Mouse (Mus musculus): ENCODE measurements around the gene Traf2. TPM values are rescaled to one million over a fixed set of nuclear protein-coding genes. Genes with fewer than 3 reads are reported as not detected.
A peak's percentile ranks its signal among the peaks of the same experiment; 100 is the strongest.

The Traf2 gene
- polyA plus RNA-seq, 1 experiment from 2014 or later = 34.1 TPM

- 24% methylated on average over 92 of the region's 92 CpGs for WGBS
- no peak overlapping the region for H3K27ac ChIP-seq (ENCODE audit: low read length)
- H3K4me1 ChIP-seq (ENCODE audit: control insufficient read depth, insufficient read depth, low read length) = peaks cover 79% of the 10 kb centered on the region
- H3K9ac ChIP-seq (ENCODE audit: low read depth, low read length) = peak overlapping the region; percentile 50
- H3K36me3 ChIP-seq (ENCODE audit: control insufficient read depth, insufficient read depth, low read length) = no peaks in the 10 kb centered on the region
- peaks cover 49% of the 10 kb centered on the region for H3K27me3 ChIP-seq (replicated peaks; ENCODE audit: control insufficient read depth, insufficient read depth, low read length)
- ATAC-seq = no peak
- H3K4me2 ChIP-seq (ENCODE audit: low read depth, low read length) = peak overlapping the region; percentile 23
- H3K4me3 ChIP-seq (ENCODE audit: low read length) = peak overlapping the region; percentile 36
- H3K9me3 ChIP-seq (ENCODE audit: control insufficient read depth, low read length) = 0 out of 2 replicates have a peak, but pooled peaks cover 4% of the 10 kb centered on the region
Observed at GRCm38 (mm10) chr2:25576965-25577891, 30.5 kb upstream of the Traf2 start.

- Histone ChIP-seq H3K9ac (ENCODE audit: low read depth, low read length) (peak overlapping the region; percentile 81; the same call in 1 of the 2 replicates), H3K4me3 (ENCODE audit: low read length) (peak overlapping the region; percentile 69), H3K27ac (ENCODE audit: low read length) (peak overlapping the region; percentile 93), H3K36me3 (ENCODE audit: control insufficient read depth, insufficient read depth, low read length) (no peaks in the 10 kb centered on the region), H3K4me2 (ENCODE audit: low read depth, low read length) (peak overlapping the region; percentile 81), H3K27me3 (replicated peaks; ENCODE audit: control insufficient read depth, insufficient read depth, low read length) (peaks cover 49% of the 10 kb centered on the region), H3K9me3 (ENCODE audit: control insufficient read depth, low read length) (0 out of 2 replicates have a peak, but pooled peaks cover 4% of the 10 kb centered on the region), H3K4me1 (ENCODE audit: control insufficient read depth, insufficient read depth, low read length) (peaks cover 74% of the 10 kb centered on the region)
- no peak for ATAC-seq
- 79% methylated on average over 16 of the region's 16 CpGs for WGBS
Observed at GRCm38 (mm10) chr2:25576028-25576850, 29.5 kb upstream of the Traf2 start.

GRCm38 (mm10) chr2:25575432-25576027, 28.8 kb upstream of the Traf2 start:
- Histone ChIP-seq H3K9ac (ENCODE audit: low read depth, low read length) (peak overlapping the region; percentile 81), H3K4me1 (ENCODE audit: control insufficient read depth, insufficient read depth, low read length) (peaks cover 68% of the 10 kb centered on the region), H3K27ac (ENCODE audit: low read length) (peak overlapping the region; percentile 93), H3K9me3 (ENCODE audit: control insufficient read depth, low read length) (0 out of 2 replicates have a peak, but pooled peaks cover 4% of the 10 kb centered on the region), H3K4me2 (ENCODE audit: low read depth, low read length) (peak overlapping the region; percentile 81), H3K4me3 (ENCODE audit: low read length) (peak overlapping the region; percentile 69), H3K27me3 (replicated peaks; ENCODE audit: control insufficient read depth, insufficient read depth, low read length) (peaks cover 48% of the 10 kb centered on the region), H3K36me3 (ENCODE audit: control insufficient read depth, insufficient read depth, low read length) (no peaks in the 10 kb centered on the region)
- ATAC-seq = no peak
- WGBS = 12% methylated on average over 21 of the region's 21 CpGs

GRCm38 (mm10) chr2:25574579-25575431, 28.1 kb upstream of the Traf2 start, which contains the start of the genes Mamdc4 and Phpt1:
Gene Mamdc4 (minus strand): TSS chr2:25574845.
Gene Phpt1 (minus strand): TSS chr2:25575224.
- peaks cover 61% of the 10 kb centered on the region for H3K4me1 ChIP-seq (ENCODE audit: control insufficient read depth, insufficient read depth, low read length)
- peak within 1 kb of the TSS; percentile 93 for H3K27ac ChIP-seq (ENCODE audit: low read length)
- under 1% methylated on average over 43 of the region's 45 CpGs for WGBS
- H3K4me3 ChIP-seq (ENCODE audit: low read length) = peak within 1 kb of the TSS; percentile 69
- H3K9me3 ChIP-seq (ENCODE audit: control insufficient read depth, low read length) = 0 out of 2 replicates have a peak, but pooled peaks cover 4% of the 10 kb centered on the region
- peak within 1 kb of the TSS; percentile 81 for H3K9ac ChIP-seq (ENCODE audit: low read depth, low read length)
- H3K4me2 ChIP-seq (ENCODE audit: low read depth, low read length) = peak within 1 kb of the TSS; percentile 93
- peak; percentile 91 for ATAC-seq
- peaks cover 40% of the 10 kb centered on the region for H3K27me3 ChIP-seq (replicated peaks; ENCODE audit: control insufficient read depth, insufficient read depth, low read length)
- no peaks in the 10 kb centered on the region for H3K36me3 ChIP-seq (ENCODE audit: control insufficient read depth, insufficient read depth, low read length)

- no peak for ATAC-seq
- Histone ChIP-seq H3K9ac (ENCODE audit: low read depth, low read length) (peak overlapping the region; percentile 81), H3K27me3 (replicated peaks; ENCODE audit: control insufficient read depth, insufficient read depth, low read length) (peaks cover 34% of the 10 kb centered on the region), H3K27ac (ENCODE audit: low read length) (peak overlapping the region; percentile 93), H3K4me3 (ENCODE audit: low read length) (peak overlapping the region; percentile 69), H3K36me3 (ENCODE audit: control insufficient read depth, insufficient read depth, low read length) (no peaks in the 10 kb centered on the region; the same call in 1 of the 2 replicates), H3K9me3 (ENCODE audit: control insufficient read depth, low read length) (0 out of 2 replicates have a peak, but pooled peaks cover 4% of the 10 kb centered on the region), H3K4me2 (ENCODE audit: low read depth, low read length) (peak overlapping the region; percentile 93), H3K4me1 (ENCODE audit: control insufficient read depth, insufficient read depth, low read length) (peaks cover 54% of the 10 kb centered on the region)
- WGBS = 12% methylated on average over 11 of the region's 11 CpGs
Observed at GRCm38 (mm10) chr2:25574136-25574535, 27.4 kb upstream of the Traf2 start.

- Histone ChIP-seq H3K9me3 (ENCODE audit: control insufficient read depth, low read length) (no peaks in the 10 kb centered on the region), H3K9ac (ENCODE audit: low read depth, low read length) (peak overlapping the region; percentile 81), H3K4me1 (ENCODE audit: control insufficient read depth, insufficient read depth, low read length) (peaks cover 45% of the 10 kb centered on the region), H3K27ac (ENCODE audit: low read length) (peak overlapping the region; percentile 93), H3K4me2 (ENCODE audit: low read depth, low read length) (peak overlapping the region; percentile 93), H3K4me3 (ENCODE audit: low read length) (peak overlapping the region; percentile 69), H3K27me3 (replicated peaks; ENCODE audit: control insufficient read depth, insufficient read depth, low read length) (peaks cover 23% of the 10 kb centered on the region), H3K36me3 (ENCODE audit: control insufficient read depth, insufficient read depth, low read length) (no peaks in the 10 kb centered on the region; the same call in 1 of the 2 replicates)
- peak; percentile 38 for ATAC-seq
- 71% methylated on average over 2 of the region's 2 CpGs for WGBS
Observed at GRCm38 (mm10) chr2:25573068-25573467, 26.3 kb upstream of the Traf2 start.

GRCm38 (mm10) chr2:25571221-25571620, 24.5 kb upstream of the Traf2 start:
- Histone ChIP-seq H3K27ac (ENCODE audit: low read length) (peak overlapping the region; percentile 82), H3K4me3 (ENCODE audit: low read length) (peak overlapping the region; percentile 53), H3K9me3 (ENCODE audit: control insufficient read depth, low read length) (no peaks in the 10 kb centered on the region), H3K36me3 (ENCODE audit: control insufficient read depth, insufficient read depth, low read length) (peaks cover 3% of the 10 kb centered on the region; the same call in 1 of the 2 replicates), H3K27me3 (replicated peaks; ENCODE audit: control insufficient read depth, insufficient read depth, low read length) (peaks cover 4% of the 10 kb centered on the region), H3K9ac (ENCODE audit: low read depth, low read length) (peak overlapping the region; percentile 67), H3K4me2 (ENCODE audit: low read depth, low read length) (peak overlapping the region; percentile 43), H3K4me1 (ENCODE audit: control insufficient read depth, insufficient read depth, low read length) (peaks cover 32% of the 10 kb centered on the region)
- ATAC-seq = peak; percentile 54
- WGBS = 53% methylated on average over 4 of the region's 4 CpGs

GRCm38 (mm10) chr2:25569323-25569722, 22.6 kb upstream of the Traf2 start:
- Histone ChIP-seq H3K27me3 (replicated peaks; ENCODE audit: control insufficient read depth, insufficient read depth, low read length) (no peaks in the 10 kb centered on the region), H3K4me3 (ENCODE audit: low read length) (peak overlapping the region; percentile 53), H3K4me2 (ENCODE audit: low read depth, low read length) (peak overlapping the region; percentile 58), H3K27ac (ENCODE audit: low read length) (peak overlapping the region; percentile 82), H3K9me3 (ENCODE audit: control insufficient read depth, low read length) (no peaks in the 10 kb centered on the region), H3K36me3 (ENCODE audit: control insufficient read depth, insufficient read depth, low read length) (peaks cover 18% of the 10 kb centered on the region), H3K4me1 (ENCODE audit: control insufficient read depth, insufficient read depth, low read length) (peaks cover 23% of the 10 kb centered on the region), H3K9ac (ENCODE audit: low read depth, low read length) (peak overlapping the region; percentile 67)
- 88% methylated on average over 3 of the region's 3 CpGs for WGBS
- ATAC-seq = no peak

Data from intestine, embryonic 16.5 days (tissue).